Mouse (Mus musculus) midbrain, embryonic 12.5 days (tissue): ENCODE measurements at regions not wholly inside any gene's neighbourhood (a gene's known extent, or its start where the extent isn't known, plus 50 kb on each side); places are given as distances from the start of the nearest gene placed in this dataset.

ENCODE experiments used
- ATAC-seq: fragments of 200-750 bp; cut with Nextera tagmentation; 2 replicates; pipeline ENCODE4 v1.8.0; 2017; ENCODE audit warnings: low read depth, moderate TSS enrichment, moderate library complexity; ENCODE audit not compliant: low FRiP score
- H3K27ac ChIP-seq: fragments of 300-500 bp; sonication (generic); replicated peaks from 2 replicates; pipeline ENCODE4 v1.5.1; 2016; ENCODE audit warnings: mild to moderate bottlenecking
- H3K27me3 ChIP-seq: fragments of 300-500 bp; sonication (generic); 2 replicates; pipeline ENCODE4 v1.6.1; 2016; ENCODE audit warnings: mild to moderate bottlenecking
- H3K36me3 ChIP-seq: fragments of 300-500 bp; sonication (generic); 2 replicates; pipeline ENCODE4 v1.6.1; 2016
- H3K4me1 ChIP-seq: fragments of 300-500 bp; sonication (generic); 2 replicates; pipeline ENCODE4 v1.6.1; 2016
- H3K4me2 ChIP-seq: fragments of 300-500 bp; sonication (generic); replicated peaks from 2 replicates; pipeline ENCODE4 v1.6.1; 2016; ENCODE audit warnings: mild to moderate bottlenecking, moderate library complexity
- H3K4me3 ChIP-seq: fragments of 300-500 bp; sonication (generic); 2 replicates; pipeline ENCODE4 v1.5.1; 2016; ENCODE audit warnings: mild to moderate bottlenecking
- H3K9ac ChIP-seq: fragments of 300-500 bp; sonication (generic); replicated peaks from 2 replicates; pipeline ENCODE4 v1.6.1; 2016; ENCODE audit warnings: mild to moderate bottlenecking, moderate library complexity
- H3K9me3 ChIP-seq: fragments of 300-500 bp; sonication (generic); 2 replicates; pipeline ENCODE4 v1.6.1; 2016; ENCODE audit warnings: mild to moderate bottlenecking
- WGBS: fragments of 180-500 bp; shearing (Covaris S2); methylation state at CpG from one replicate; pipeline ENCODE4 v1.1.7; 2016; 5-methylcytosine and 5-hydroxymethylcytosine counted together

DNA sequence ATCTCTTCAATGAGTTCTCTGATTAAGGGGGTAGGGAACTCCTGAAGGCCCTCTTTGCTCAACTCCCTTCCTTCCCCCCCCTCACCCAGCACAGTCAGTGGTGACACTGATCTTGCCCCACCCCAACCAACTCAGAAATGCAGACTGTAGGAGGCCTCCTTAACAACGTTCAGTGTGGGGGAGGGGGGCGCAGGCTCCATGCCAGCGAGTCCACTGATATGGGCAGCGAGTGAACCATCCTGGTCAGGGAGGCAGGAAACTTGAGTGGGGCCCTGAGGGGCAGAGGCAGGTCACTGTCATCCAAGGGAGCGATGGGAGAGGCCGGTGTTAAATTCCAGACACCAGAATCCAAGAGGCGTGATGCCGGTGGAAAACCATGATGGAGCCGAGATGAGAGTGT is 70.5 kb upstream of the Calm2 start:
- Histone ChIP-seq H3K27ac (no peak overlapping the region), H3K9ac (no peak overlapping the region), H3K27me3 (no peaks in the 10 kb centered on the region), H3K4me1 (peaks cover 15% of the 10 kb centered on the region), H3K4me3 (no peak overlapping the region), H3K36me3 (no peaks in the 10 kb centered on the region), H3K4me2 (no peak overlapping the region), H3K9me3 (no peaks in the 10 kb centered on the region)
- WGBS, result 70% methylated on average over 9 of the region's 9 CpGs
- ATAC-seq, result no peak

DNA sequence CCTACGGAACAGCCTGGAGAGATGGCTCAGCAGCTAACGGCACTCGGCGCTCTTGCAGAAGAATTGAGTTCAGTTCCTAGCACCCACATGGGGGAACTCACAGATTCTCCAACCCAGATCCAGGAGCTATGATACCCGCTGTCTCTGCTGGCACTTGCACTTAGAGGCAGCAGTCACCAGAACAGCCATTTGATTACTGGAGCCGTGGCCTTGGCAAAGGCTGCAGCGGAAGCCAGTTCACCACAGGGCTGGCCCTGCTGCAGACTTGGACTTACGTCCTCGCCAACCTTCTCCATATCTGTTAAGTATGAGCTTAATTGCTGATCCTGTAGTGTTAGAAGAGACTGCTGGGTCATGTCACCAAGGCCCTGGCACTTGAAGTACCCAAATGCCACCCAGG is 72.7 kb upstream of the Calm2 start:
- H3K9me3 ChIP-seq, result no peaks in the 10 kb centered on the region
- H3K4me3 ChIP-seq, result no peak overlapping the region
- 93% methylated on average over 9 of the region's 9 CpGs for WGBS
- H3K27me3 ChIP-seq, result no peaks in the 10 kb centered on the region
- no peak overlapping the region for H3K9ac ChIP-seq
- ATAC-seq, result no peak
- no peak overlapping the region for H3K27ac ChIP-seq
- H3K36me3 ChIP-seq, result no peaks in the 10 kb centered on the region
- H3K4me2 ChIP-seq, result no peak overlapping the region
- peaks cover 19% of the 10 kb centered on the region for H3K4me1 ChIP-seq

DNA sequence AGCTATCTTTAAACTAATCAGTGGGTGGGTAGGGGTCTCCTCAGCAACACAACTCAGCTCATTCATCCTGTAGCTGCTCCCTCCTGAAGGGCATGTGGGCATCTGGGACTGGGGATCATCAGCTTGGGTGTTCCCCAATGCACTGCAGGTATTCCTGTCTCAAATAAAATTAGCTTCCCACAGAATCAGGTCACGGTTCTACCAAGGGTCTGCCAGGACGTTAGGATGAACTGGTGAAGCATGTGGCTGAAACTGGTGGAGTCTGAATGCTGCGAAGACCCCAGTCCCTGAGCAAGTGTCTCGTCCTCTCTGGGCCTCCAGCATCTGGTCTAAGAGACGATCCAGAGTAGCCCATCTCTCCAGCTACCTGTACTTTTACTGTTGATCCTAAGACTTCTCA is 74.1 kb upstream of the Calm2 start:
- Histone ChIP-seq H3K27ac (no peak overlapping the region), H3K4me2 (no peak overlapping the region), H3K4me1 (peaks cover 19% of the 10 kb centered on the region), H3K9ac (no peak overlapping the region), H3K27me3 (no peaks in the 10 kb centered on the region), H3K4me3 (no peak overlapping the region), H3K9me3 (no peaks in the 10 kb centered on the region), H3K36me3 (no peaks in the 10 kb centered on the region)
- WGBS, result 88% methylated on average over 5 of the region's 5 CpGs
- no peak for ATAC-seq

DNA sequence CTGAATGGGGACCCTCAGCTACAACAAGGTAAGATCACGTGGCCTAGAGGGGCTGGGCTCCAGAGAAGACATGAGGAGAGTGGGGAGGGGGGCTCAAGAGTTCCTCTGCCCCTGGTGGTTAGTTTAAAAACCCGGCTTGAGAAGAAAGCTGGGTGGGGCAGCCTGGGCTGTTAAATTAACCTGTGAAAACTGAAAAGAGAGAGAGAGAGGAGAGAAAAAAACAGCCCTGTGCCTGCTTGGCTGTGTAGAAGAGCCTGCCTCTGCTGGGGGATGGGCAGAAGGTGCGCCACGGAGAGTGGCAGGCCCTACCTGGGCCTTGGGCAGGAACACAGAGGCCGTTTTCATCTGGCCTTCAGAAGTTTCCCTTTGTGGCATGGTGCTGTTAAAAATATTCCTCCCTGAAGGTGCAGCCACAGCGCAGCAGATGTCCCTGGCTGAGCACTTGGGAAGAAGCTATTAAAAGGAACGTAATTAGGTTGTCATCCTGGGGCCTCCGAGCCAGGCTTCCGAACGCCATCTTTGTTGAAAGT is 75.0 kb upstream of the Calm2 start:
- no peak overlapping the region for H3K4me3 ChIP-seq
- H3K9ac ChIP-seq, result no peak overlapping the region
- no peaks in the 10 kb centered on the region for H3K36me3 ChIP-seq
- 32% methylated on average over 10 of the region's 10 CpGs for WGBS
- H3K27ac ChIP-seq, result peak overlapping the region; percentile 67
- H3K4me1 ChIP-seq, result peaks cover 19% of the 10 kb centered on the region
- H3K9me3 ChIP-seq, result no peaks in the 10 kb centered on the region
- peak; percentile 41; the same call in 1 of the 2 replicates for ATAC-seq
- H3K4me2 ChIP-seq, result no peak overlapping the region
- no peaks in the 10 kb centered on the region for H3K27me3 ChIP-seq

DNA sequence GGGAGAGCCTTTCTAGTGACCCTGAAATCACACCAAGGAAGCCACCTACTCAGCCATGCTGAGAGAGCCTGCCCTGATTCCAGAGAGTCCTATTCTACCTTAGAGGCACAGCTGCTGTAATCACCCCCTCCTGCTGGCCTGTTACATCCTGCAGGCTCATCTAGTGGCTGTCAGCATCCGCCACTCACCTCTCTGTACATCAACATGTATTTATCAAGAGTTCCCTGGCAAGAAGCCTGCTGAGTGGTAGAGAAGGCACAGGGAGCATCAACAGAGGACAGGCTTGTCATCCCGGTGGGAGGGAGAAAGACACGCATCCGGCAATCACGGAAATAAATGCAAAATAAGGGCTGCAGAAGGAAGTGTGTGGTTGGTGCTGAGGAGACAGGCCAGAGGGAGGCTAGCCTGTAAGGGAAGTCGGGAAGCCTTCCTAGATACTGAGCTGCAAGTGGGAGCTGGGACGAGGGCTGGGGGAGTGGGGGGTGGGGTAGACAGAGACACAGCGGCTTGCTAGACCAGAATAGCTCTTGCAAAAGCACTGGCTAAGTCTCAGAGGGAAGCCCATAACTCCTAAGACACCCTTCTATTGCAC is 75.9 kb upstream of the Calm2 start:
- WGBS, result 16% methylated on average over 8 of the region's 8 CpGs
- peak overlapping the region; percentile 67 for H3K27ac ChIP-seq
- peak; percentile 44; the same call in 1 of the 2 replicates for ATAC-seq

DNA sequence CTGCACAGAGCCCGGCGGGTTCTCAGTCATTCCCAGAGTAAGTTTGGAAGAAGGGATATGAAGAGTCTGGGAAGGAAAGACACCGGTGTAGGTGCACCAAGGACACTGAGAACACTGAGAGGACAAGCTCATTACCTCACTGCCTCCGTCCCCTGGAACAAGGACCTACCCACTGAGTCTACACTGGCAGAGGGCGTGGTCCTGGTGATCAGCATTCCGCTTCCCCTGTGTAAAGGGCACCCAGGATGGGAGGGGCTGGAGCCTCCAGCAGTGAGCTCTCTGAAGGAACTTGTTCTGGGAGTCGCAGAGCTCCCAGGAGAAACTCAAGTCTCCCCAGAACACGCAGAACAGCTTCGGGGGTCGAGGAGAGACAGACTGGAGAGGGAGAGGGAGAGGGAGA is 76.9 kb upstream of the Calm2 start:
- H3K9ac ChIP-seq, result no peak overlapping the region
- no peaks in the 10 kb centered on the region; the same call in 1 of the 2 replicates for H3K27me3 ChIP-seq
- no peak overlapping the region for H3K27ac ChIP-seq
- H3K9me3 ChIP-seq, result no peaks in the 10 kb centered on the region
- 53% methylated on average over 7 of the region's 10 CpGs for WGBS
- no peak overlapping the region for H3K4me2 ChIP-seq
- no peak overlapping the region for H3K4me3 ChIP-seq
- H3K4me1 ChIP-seq, result peaks cover 19% of the 10 kb centered on the region
- no peaks in the 10 kb centered on the region for H3K36me3 ChIP-seq
- ATAC-seq, result no peak

More for the DNA sequence above, 75.9 kb upstream of the Calm2 start:
- Histone ChIP-seq H3K27me3 (no peaks in the 10 kb centered on the region), H3K4me2 (no peak overlapping the region; the same call in 1 of the 2 replicates), H3K36me3 (no peaks in the 10 kb centered on the region), H3K4me3 (no peak overlapping the region), H3K9ac (0 out of 2 replicates have a peak overlapping the region, but pooled peaks have one; percentile 12), H3K9me3 (no peaks in the 10 kb centered on the region), H3K4me1 (peaks cover 19% of the 10 kb centered on the region)

DNA sequence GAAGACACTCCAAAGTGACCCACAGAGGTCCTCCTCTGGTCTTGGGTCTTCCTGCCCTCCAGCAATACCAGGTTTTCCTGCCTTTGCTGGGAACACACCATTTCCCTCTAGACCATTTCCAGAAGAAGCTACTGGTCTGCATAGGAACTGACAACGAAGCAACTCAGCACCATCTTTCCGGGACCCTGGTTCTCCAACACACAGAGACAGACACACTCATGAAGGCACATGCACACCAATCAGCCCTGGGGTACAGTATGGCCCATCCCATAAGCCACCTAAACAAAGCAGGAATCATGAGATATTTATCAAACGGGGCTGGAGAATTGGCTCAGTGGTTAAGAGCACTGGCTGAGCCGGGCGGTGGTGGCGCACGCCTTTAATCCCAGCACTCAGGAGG is 80.4 kb upstream of the Calm2 start:
- H3K9ac ChIP-seq, result no peak overlapping the region
- peaks cover 26% of the 10 kb centered on the region for H3K4me1 ChIP-seq
- WGBS, result 94% methylated on average over 7 of the region's 7 CpGs
- no peak overlapping the region for H3K4me3 ChIP-seq
- peaks cover 11% of the 10 kb centered on the region; the same call in 1 of the 2 replicates for H3K27me3 ChIP-seq
- no peak overlapping the region for H3K4me2 ChIP-seq
- ATAC-seq, result no peak
- H3K27ac ChIP-seq, result no peak overlapping the region
- H3K9me3 ChIP-seq, result no peaks in the 10 kb centered on the region
- H3K36me3 ChIP-seq, result no peaks in the 10 kb centered on the region

DNA sequence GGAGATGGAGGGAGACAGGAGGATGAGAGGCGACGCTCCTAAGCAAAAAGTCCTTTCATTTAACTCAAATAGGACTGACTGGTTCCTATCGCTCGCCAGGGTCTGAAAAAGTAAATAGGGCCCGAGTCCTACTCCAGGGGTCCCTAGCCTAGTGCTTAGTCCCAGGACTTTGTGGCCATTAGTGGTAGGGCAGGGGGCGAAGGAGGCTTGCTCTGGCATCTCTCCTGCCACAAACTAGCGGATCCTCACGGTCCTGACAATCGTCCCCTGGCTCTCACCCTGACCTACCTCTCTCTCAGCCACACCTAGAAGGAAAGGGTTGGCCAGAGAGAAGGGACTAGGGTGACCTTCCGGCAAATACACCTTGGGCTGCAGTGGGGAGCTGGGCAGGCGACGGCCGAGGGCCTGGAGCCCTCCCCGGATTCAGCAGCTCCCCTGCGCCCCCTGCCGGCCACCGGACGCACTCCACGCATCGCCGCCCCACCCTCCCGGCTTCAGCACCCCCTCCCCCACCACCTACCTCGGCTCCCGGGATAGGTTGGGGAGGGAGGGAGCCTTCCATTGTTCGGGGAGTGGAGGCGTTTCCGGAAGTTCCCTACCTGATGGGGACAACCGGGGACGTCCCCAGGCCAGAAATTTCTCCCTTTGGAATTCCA is 83.6 kb upstream of the Calm2 start:
- Histone ChIP-seq H3K4me2 (peak overlapping the region; percentile 65), H3K9me3 (no peaks in the 10 kb centered on the region), H3K9ac (0 out of 2 replicates have a peak overlapping the region, but pooled peaks have one; percentile 25), H3K27me3 (peaks cover 13% of the 10 kb centered on the region; the same call in 1 of the 2 replicates), H3K4me3 (peak overlapping the region; percentile 44), H3K36me3 (no peaks in the 10 kb centered on the region), H3K4me1 (peaks cover 17% of the 10 kb centered on the region), H3K27ac (0 out of 2 replicates have a peak overlapping the region, but pooled peaks have one; percentile 6)
- 15% methylated on average over 21 of the region's 29 CpGs for WGBS
- ATAC-seq, result peak; percentile 86

DNA sequence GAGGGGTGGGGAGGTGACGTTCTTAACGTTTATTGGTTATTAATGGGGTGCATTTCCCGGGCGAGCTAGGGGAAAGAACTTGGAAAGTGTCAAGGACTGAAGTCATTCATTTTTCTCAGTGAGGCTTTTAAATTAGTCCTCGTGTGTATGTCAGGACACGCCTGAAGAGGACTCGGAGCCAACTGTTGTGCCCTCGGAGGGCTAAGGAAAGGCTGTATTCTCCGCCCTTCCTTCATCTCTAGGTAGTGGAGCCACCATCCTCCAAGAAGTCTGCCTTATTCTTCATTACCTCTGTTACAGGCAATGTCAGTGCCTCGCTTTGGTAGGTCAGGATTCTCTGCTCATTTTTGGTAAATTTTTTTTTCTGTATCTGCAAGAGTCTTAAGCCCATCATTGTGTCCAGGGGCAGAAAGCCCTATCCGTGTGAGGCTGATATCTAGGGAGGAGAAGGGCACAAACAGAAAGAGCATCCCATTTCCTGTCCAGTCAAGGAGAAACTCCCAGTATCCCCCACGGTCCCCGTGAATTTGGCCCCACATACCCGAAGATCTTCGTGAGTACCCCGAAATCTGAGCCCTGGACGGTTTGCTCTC is 84.2 kb upstream of the Calm2 start:
- Histone ChIP-seq H3K27ac (no peak overlapping the region), H3K9me3 (no peaks in the 10 kb centered on the region)
- WGBS, result 1% methylated on average over 17 of the region's 17 CpGs

DNA sequence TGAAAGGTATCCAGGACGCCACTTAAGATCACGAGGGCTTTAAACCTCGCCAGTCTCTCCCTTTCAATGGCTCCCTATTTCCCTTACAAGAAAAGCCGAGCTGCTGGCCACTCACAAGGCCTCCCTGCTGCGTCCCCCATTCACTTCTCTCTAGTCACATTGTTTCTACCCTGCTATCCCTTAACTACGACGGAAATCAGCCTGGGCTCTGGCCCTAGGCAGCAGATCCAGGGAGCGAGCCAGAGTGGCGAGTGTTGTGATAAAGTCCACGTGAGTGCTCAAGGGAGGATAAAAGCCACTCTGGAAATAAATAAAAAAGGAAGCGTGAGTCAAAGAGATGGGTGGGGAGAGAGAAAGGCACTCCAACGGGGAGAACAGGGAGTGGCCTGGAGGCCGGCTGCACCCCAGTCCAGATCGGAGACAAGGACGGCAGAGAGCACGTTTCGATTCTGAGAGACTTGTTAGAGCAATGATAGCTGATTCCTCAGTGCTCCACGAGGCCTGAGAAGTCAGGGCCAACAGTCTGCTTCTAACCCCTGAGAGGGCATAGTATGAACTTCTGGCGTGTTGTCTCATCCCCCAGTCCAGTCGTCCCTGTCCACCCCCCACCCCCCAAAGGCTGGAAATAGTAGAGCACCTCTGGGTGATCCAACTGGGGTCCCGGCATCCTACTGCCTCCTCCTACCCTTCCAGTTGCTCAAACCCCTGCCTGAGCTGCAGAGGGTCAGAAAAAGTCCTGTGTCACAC is 84.8 kb upstream of the Calm2 start:
- peaks cover 13% of the 10 kb centered on the region; the same call in 1 of the 2 replicates for H3K27me3 ChIP-seq
- H3K4me3 ChIP-seq, result peak overlapping the region; percentile 44
- H3K4me1 ChIP-seq, result peaks cover 17% of the 10 kb centered on the region
- H3K4me2 ChIP-seq, result peak overlapping the region; percentile 65
- no peak overlapping the region for H3K27ac ChIP-seq
- WGBS, result 2% methylated on average over 21 of the region's 21 CpGs
- ATAC-seq, result peak; percentile 28; the same call in 1 of the 2 replicates
- H3K9ac ChIP-seq, result peak overlapping the region; percentile 25
- H3K9me3 ChIP-seq, result no peaks in the 10 kb centered on the region
- no peaks in the 10 kb centered on the region for H3K36me3 ChIP-seq

More for the DNA sequence above, 84.2 kb upstream of the Calm2 start:
- peaks cover 17% of the 10 kb centered on the region for H3K4me1 ChIP-seq
- peak; percentile 63 for ATAC-seq
- H3K27me3 ChIP-seq, result peaks cover 13% of the 10 kb centered on the region; the same call in 1 of the 2 replicates
- no peaks in the 10 kb centered on the region for H3K36me3 ChIP-seq
- peak overlapping the region; percentile 44 for H3K4me3 ChIP-seq
- H3K9ac ChIP-seq, result peak overlapping the region; percentile 25
- H3K4me2 ChIP-seq, result peak overlapping the region; percentile 65

DNA sequence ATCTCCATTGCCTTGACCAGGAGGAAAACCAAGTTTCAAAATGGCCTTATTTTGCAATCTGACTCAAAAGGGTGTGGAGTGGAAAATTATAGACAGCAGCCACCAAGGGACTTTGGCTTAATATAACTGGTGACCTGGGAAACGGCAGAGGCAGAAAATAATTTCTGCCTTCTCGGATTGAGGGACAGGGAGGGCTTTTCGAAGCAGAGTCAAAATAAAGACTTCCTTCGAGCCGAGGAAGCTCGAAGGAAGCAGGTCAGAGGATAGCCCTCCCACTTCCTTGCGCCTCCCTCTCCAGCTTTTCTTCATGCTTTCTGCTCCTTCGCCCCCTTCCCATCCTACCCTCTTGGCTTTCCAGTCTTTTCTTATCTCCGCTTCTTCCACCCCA is 85.4 kb upstream of the Calm2 start:
- no peak overlapping the region for H3K27ac ChIP-seq
- H3K4me3 ChIP-seq, result peak overlapping the region; percentile 44; the same call in 1 of the 2 replicates
- peaks cover 17% of the 10 kb centered on the region for H3K4me1 ChIP-seq
- H3K9me3 ChIP-seq, result no peaks in the 10 kb centered on the region
- H3K36me3 ChIP-seq, result no peaks in the 10 kb centered on the region
- ATAC-seq, result no peak
- peaks cover 13% of the 10 kb centered on the region; the same call in 1 of the 2 replicates for H3K27me3 ChIP-seq
- no peak overlapping the region for H3K9ac ChIP-seq
- WGBS, result 8% methylated on average over 9 of the region's 9 CpGs
- peak overlapping the region; percentile 65 for H3K4me2 ChIP-seq
